Mouse (Mus musculus): ENCODE results near the gene Atg4d.

- TF ChIP-seq ZNF384 (IDR thresholded peaks at IDR 0.05; ENCODE audit: low read depth, low read length) (no peak), CHD2 (IDR thresholded peaks at IDR 0.05; ENCODE audit: low read depth, low read length) (no peak), ZC3H11A (IDR thresholded peaks at IDR 0.05; ENCODE audit: borderline replicate concordance, low read depth, low read length) (no peak), MAFK (IDR thresholded peaks at IDR 0.05; ENCODE audit: insufficient read depth, low read depth, low read length) (no peak)
Observed at GRCm38 (mm10) chr9:21290589-21290988, 25.5 kb downstream of the Atg4d start.

Measured in ES-E14 (cell line).